Mouse (Mus musculus): ENCODE measurements around the gene Dedd2. TPM values are rescaled to one million over a fixed set of nuclear protein-coding genes. Genes with fewer than 3 reads are reported as not detected.
A peak's percentile ranks its signal among the peaks of the same experiment; 100 is the strongest.

The Dedd2 gene
- polyA plus RNA-seq, 1 experiment from 2014 or later: 15.8 TPM

GRCm38 (mm10) chr7:25240631-25241030 is 20.2 kb upstream of the Dedd2 start:
- Histone ChIP-seq H3K4me3 (ENCODE audit: low read depth, low read length) (no peak overlapping the region), H3K4me1 (replicated peaks; ENCODE audit: control insufficient read depth, insufficient read depth, low read length) (no peaks in the 10 kb centered on the region), H3K27ac (ENCODE audit: low read depth, low read length) (no peak overlapping the region), H3K36me3 (ENCODE audit: control insufficient read depth, insufficient read depth) (peaks cover 27% of the 10 kb centered on the region), H3K27me3 (replicated peaks; ENCODE audit: control insufficient read depth, insufficient read depth, low read length) (no peaks in the 10 kb centered on the region), H3K9me3 (ENCODE audit: control insufficient read depth) (no peaks in the 10 kb centered on the region), H3K4me2 (replicated peaks; ENCODE audit: low read depth) (no peak overlapping the region), H3K9ac (ENCODE audit: low read depth, low read length) (no peak overlapping the region)
- no peak for TF ChIP-seq CTCF (IDR thresholded peaks at IDR 0.05; ENCODE audit: low read depth)
- ATAC-seq: no peak
- 65% methylated on average over 7 of the region's 7 CpGs for WGBS

DNA sequence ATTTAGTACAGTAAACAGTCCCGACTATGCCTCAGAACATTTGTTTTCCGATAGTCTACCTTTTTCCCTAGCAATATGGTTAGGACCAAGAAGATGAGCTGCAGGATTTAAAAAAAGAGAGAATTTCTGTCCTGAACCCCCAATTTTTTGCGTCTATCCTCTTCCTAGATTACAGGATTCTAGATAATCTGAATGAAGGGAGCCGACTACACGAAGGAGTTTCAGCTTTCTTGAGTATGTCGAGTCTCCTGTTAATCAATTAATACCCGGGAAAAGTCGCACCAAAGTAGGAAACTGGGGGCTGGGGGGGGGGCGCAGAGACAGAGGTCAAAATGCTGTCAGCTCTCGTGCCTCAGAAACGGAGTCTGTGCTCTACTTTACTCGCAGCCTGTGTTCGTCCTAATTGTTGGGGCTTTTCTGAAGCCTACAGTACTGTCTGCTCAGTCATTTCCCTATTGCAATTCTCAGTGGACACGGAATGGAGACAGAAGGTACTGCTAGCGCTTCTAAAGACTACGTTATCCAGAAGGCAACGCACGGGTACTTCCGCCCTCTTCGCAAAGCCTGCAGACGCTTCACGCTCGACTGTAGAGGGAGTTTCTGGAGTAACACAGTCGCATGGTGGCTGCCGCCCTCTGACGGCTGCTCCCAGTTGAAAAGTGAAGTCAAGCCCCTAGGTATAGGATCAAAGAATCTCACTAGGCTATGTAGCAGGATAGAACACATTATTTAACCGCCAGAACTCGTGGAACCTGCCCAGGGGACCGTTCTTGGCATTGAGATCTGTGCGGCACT is 18.6 kb upstream of the Dedd2 start:
- 2% methylated on average over 30 of the region's 30 CpGs for WGBS
- Histone ChIP-seq H3K27me3 (replicated peaks; ENCODE audit: control insufficient read depth, insufficient read depth, low read length) (no peaks in the 10 kb centered on the region), H3K4me1 (replicated peaks; ENCODE audit: control insufficient read depth, insufficient read depth, low read length) (no peaks in the 10 kb centered on the region), H3K36me3 (ENCODE audit: control insufficient read depth, insufficient read depth) (peaks cover 14% of the 10 kb centered on the region; the same call in 1 of the 2 replicates), H3K9me3 (ENCODE audit: control insufficient read depth) (no peaks in the 10 kb centered on the region), H3K27ac (ENCODE audit: low read depth, low read length) (peak overlapping the region; percentile 85), H3K4me3 (ENCODE audit: low read depth, low read length) (peak overlapping the region; percentile 94), H3K4me2 (replicated peaks; ENCODE audit: low read depth) (peak overlapping the region; percentile 71), H3K9ac (ENCODE audit: low read depth, low read length) (0 out of 2 replicates have a peak overlapping the region, but pooled peaks have one; percentile 32)
- TF ChIP-seq CTCF (IDR thresholded peaks at IDR 0.05; ENCODE audit: low read depth): peak; percentile 91
- ATAC-seq: peak; percentile 31

DNA sequence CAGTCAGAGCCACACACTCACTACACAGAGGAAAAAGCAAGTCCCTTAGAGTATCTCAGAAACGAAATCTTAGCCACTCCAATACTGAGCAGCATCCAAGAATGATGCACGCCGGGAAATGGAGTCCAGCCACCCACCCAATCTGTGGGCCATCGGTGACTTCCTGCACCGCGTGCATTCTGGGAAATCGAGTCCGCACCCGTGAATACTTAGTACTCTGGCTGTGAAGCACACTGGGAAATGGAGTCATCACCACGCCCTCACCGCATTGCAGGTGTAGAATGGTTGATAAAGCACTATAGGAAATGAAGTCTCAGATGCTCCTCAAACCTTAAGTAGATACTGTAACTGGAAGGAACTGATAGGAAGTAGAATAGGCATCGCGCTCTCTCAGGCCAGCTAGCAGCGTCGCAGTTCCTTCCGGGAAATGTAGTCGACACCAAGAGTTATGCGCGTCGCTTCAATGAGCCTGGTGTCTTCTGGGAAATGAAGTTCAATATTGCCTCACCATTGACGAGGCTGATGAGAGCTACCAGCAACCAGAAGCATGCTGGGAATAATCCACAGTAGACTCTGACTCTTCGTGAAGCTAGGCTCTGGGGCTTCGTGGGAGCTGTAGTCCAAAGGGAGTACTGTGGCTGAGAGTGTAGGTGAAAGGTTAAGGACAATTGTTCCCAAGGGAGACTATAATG is 17.7 kb upstream of the Dedd2 start:
- H3K36me3 ChIP-seq (ENCODE audit: control insufficient read depth, insufficient read depth): peaks cover 16% of the 10 kb centered on the region
- H3K9me3 ChIP-seq (ENCODE audit: control insufficient read depth): no peaks in the 10 kb centered on the region
- under 1% methylated on average over 23 of the region's 23 CpGs for WGBS
- peak overlapping the region; percentile 89 for H3K27ac ChIP-seq (ENCODE audit: low read depth, low read length)
- no peaks in the 10 kb centered on the region for H3K27me3 ChIP-seq (replicated peaks; ENCODE audit: control insufficient read depth, insufficient read depth, low read length)
- H3K4me2 ChIP-seq (replicated peaks; ENCODE audit: low read depth): peak overlapping the region; percentile 71
- peak; percentile 92 for ATAC-seq
- peak overlapping the region; percentile 96; the same call in 1 of the 2 replicates for H3K9ac ChIP-seq (ENCODE audit: low read depth, low read length)
- no peak for TF ChIP-seq CTCF (IDR thresholded peaks at IDR 0.05; ENCODE audit: low read depth)
- no peaks in the 10 kb centered on the region for H3K4me1 ChIP-seq (replicated peaks; ENCODE audit: control insufficient read depth, insufficient read depth, low read length)
- H3K4me3 ChIP-seq (ENCODE audit: low read depth, low read length): peak overlapping the region; percentile 94

DNA sequence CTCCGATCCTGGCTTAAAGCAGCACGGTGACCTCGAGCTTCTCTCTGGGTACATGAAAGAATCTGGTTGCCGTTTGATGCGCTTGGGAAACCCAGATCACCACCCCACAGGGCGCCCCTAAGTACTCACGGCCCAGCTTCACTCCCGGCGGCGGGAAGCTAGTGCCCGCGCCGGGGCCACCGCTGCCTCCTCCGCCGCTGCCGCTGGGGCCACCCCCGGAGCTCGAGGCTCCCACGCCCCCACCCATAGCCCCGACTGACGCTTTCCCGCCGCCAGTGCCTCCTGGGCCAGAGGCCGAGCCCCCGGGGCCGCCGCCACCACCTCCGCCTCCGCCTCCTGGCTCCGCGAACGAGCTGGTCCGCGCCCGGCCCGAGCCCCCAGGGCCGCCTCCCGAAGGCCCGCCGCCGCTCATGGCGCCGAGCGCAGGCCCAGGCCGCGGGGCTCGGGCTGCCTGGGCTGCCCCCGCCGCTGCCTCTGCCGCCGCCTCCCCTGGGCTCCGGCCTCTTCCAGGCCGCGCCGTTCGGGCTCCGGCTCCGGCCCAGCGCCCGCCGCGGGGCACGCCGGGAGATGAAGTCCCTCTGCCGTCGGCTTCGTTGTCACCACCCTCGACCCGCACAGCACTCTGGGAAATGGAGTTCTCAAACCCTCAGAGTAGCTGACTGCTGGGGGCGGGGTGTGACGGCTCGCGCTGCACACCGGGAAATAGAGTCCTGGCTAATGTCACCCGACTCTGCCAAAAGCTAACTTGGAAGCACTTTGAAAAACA is 17.0 kb upstream of the Dedd2 start, which contains the start of gene Gsk3a:
TSS of gene Gsk3a (minus strand) at position 603 of the 766 bp plus-strand sequence.
- Histone ChIP-seq H3K4me2 (replicated peaks; ENCODE audit: low read depth) (peak within 1 kb of the TSS; percentile 71), H3K27ac (ENCODE audit: low read depth, low read length) (peak within 1 kb of the TSS; percentile 89), H3K4me1 (replicated peaks; ENCODE audit: control insufficient read depth, insufficient read depth, low read length) (no peaks in the 10 kb centered on the region), H3K4me3 (ENCODE audit: low read depth, low read length) (peak within 1 kb of the TSS; percentile 94), H3K9me3 (ENCODE audit: control insufficient read depth) (no peaks in the 10 kb centered on the region), H3K36me3 (ENCODE audit: control insufficient read depth, insufficient read depth) (peaks cover 19% of the 10 kb centered on the region), H3K9ac (ENCODE audit: low read depth, low read length) (peak within 1 kb of the TSS; percentile 96), H3K27me3 (replicated peaks; ENCODE audit: control insufficient read depth, insufficient read depth, low read length) (no peaks in the 10 kb centered on the region)
- no peak for TF ChIP-seq CTCF (IDR thresholded peaks at IDR 0.05; ENCODE audit: low read depth)
- WGBS: under 1% methylated on average over 60 of the region's 76 CpGs
- peak; percentile 84 for ATAC-seq

- H3K27me3 ChIP-seq (replicated peaks; ENCODE audit: control insufficient read depth, insufficient read depth, low read length): no peaks in the 10 kb centered on the region
- H3K27ac ChIP-seq (ENCODE audit: low read depth, low read length): no peak overlapping the region
- no peak for ATAC-seq
- WGBS: 93% methylated on average over 5 of the region's 5 CpGs
- no peaks in the 10 kb centered on the region for H3K4me1 ChIP-seq (replicated peaks; ENCODE audit: control insufficient read depth, insufficient read depth, low read length)
- no peak for TF ChIP-seq CTCF (IDR thresholded peaks at IDR 0.05; ENCODE audit: low read depth)
- H3K36me3 ChIP-seq (ENCODE audit: control insufficient read depth, insufficient read depth): peaks cover 37% of the 10 kb centered on the region
- H3K9ac ChIP-seq (ENCODE audit: low read depth, low read length): no peak overlapping the region
- H3K4me3 ChIP-seq (ENCODE audit: low read depth, low read length): no peak overlapping the region
- no peaks in the 10 kb centered on the region for H3K9me3 ChIP-seq (ENCODE audit: control insufficient read depth)
- no peak overlapping the region for H3K4me2 ChIP-seq (replicated peaks; ENCODE audit: low read depth)
Observed at GRCm38 (mm10) chr7:25235526-25235925, 15.1 kb upstream of the Dedd2 start.

- peaks cover 61% of the 10 kb centered on the region for H3K36me3 ChIP-seq (ENCODE audit: control insufficient read depth, insufficient read depth)
- H3K4me2 ChIP-seq (replicated peaks; ENCODE audit: low read depth): no peak overlapping the region
- no peak overlapping the region for H3K9ac ChIP-seq (ENCODE audit: low read depth, low read length)
- no peak overlapping the region for H3K27ac ChIP-seq (ENCODE audit: low read depth, low read length)
- H3K27me3 ChIP-seq (replicated peaks; ENCODE audit: control insufficient read depth, insufficient read depth, low read length): no peaks in the 10 kb centered on the region
- 86% methylated on average over 2 of the region's 2 CpGs for WGBS
- no peak for TF ChIP-seq CTCF (IDR thresholded peaks at IDR 0.05; ENCODE audit: low read depth)
- no peak overlapping the region for H3K4me3 ChIP-seq (ENCODE audit: low read depth, low read length)
- H3K9me3 ChIP-seq (ENCODE audit: control insufficient read depth): no peaks in the 10 kb centered on the region
- no peak for ATAC-seq
- H3K4me1 ChIP-seq (replicated peaks; ENCODE audit: control insufficient read depth, insufficient read depth, low read length): no peaks in the 10 kb centered on the region
Observed at GRCm38 (mm10) chr7:25233061-25233460, 12.6 kb upstream of the Dedd2 start.

All from intestine, postnatal 0 days (tissue).